Mouse (Mus musculus) cerebellum, adult 2 months (tissue): Measurements from ENCODE around the gene Ids.
A peak's percentile ranks its signal among the peaks of the same experiment; 100 is the strongest.
"Not testable (repeated sequence)": the region's sequence is repeated elsewhere in the genome, so short reads cannot be mapped to it uniquely, and the experiment has no call there.

Experiments
- CTCF ChIP-seq: fragments of 200-500 bp; IDR thresholded peaks from 2 replicates; pipeline ENCODE4 v1.5.1; 2011; ENCODE audit warnings: low read depth, mild to moderate bottlenecking, control low read depth, low read length, moderate library complexity, borderline replicate concordance; ENCODE audit not compliant: insufficient read depth
- POLR2A ChIP-seq: fragments of 200-500 bp; IDR thresholded peaks from 2 replicates; pipeline ENCODE4 v1.6.1; 2011; ENCODE audit warnings: low read length, control low read depth, borderline replicate concordance; ENCODE audit not compliant: insufficient read depth

DNA sequence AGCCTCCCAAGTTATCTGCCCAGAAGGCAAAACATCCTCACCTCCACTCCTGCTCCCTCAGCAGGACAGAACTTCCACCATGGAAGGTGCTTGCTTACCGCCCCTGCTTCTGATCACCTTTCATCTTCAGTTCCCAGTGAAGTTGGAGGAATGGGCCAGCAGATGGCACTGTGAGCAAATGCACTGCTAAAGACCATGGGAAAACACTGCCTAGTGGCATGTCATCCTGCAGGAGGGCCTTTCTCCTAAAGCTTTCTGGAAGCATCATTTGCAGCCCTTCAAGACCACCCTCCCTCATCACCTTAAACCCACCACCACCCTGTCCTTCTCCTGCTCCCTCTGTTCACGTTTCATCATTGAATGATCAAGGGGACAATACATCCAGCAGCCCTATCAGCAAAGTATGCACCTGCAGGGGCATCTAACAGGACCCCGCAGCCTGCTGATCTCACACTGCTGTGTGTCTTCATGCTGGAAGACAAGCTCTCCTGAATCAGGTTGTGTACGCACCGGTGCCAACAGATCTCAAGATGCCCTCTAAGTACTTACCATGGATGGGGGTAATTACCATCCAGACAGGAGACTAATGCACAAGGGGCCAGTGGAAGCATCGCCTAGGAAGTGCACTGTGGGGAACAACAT lies 9.7 kb upstream of the Ids start:
- 0 out of 2 replicates have a peak, but pooled peaks have one; percentile 6 for TF ChIP-seq CTCF
- TF ChIP-seq POLR2A: not testable (repeated sequence)
